Mouse (Mus musculus) cerebellum, adult 2 months (tissue): ENCODE measurements at regions not wholly inside any gene's neighbourhood (a gene's known extent, or its start where the extent isn't known, plus 50 kb on each side); places are given as distances from the start of the nearest gene placed in this dataset.

Source experiments
- CTCF ChIP-seq: fragments of 200-500 bp; IDR thresholded peaks from 2 replicates; pipeline ENCODE4 v1.5.1; 2011; ENCODE audit warnings: low read depth, mild to moderate bottlenecking, control low read depth, low read length, moderate library complexity, borderline replicate concordance; ENCODE audit not compliant: insufficient read depth
- POLR2A ChIP-seq: fragments of 200-500 bp; IDR thresholded peaks from 2 replicates; pipeline ENCODE4 v1.6.1; 2011; ENCODE audit warnings: low read length, control low read depth, borderline replicate concordance; ENCODE audit not compliant: insufficient read depth

- TF ChIP-seq CTCF (no peak), POLR2A (no peak)
These were observed 152.4 kb downstream of the Edn1 start for GRCm38 (mm10) chr13:42453665-42454064.
